Mouse (Mus musculus) spleen, adult 2 months (tissue): ENCODE data around the gene Dnajb1. TPM values are rescaled to one million over a fixed set of nuclear protein-coding genes. Genes with fewer than 3 reads are reported as not detected.
A peak's percentile ranks its signal among the peaks of the same experiment; 100 is the strongest.

Experiments used
- DNase-seq, 2 experiments: peaks; one replicate each; pipeline versions ENCODE4 v3.0.0 to v3.0.0-alpha.2; 2012 to 2021; ENCODE audit warnings: low spot score in 2 of 2, low read depth in 1 of 2
- H3K27ac ChIP-seq: fragments of 200-500 bp; 2 replicates; pipeline ENCODE4 v1.5.1; 2012; ENCODE audit warnings: low read length, inconsistent platforms; ENCODE audit not compliant: insufficient read depth
- H3K27me3 ChIP-seq: fragments of 200-500 bp; 2 replicates; pipeline ENCODE4 v1.6.1; 2012; ENCODE audit warnings: mild to moderate bottlenecking, moderate library complexity, low read length, inconsistent platforms; ENCODE audit not compliant: control insufficient read depth, insufficient read depth
- H3K36me3 ChIP-seq: fragments of 200-500 bp; 2 replicates; pipeline ENCODE4 v1.6.1; 2012; ENCODE audit warnings: mild to moderate bottlenecking, low read length, inconsistent platforms; ENCODE audit not compliant: control insufficient read depth, insufficient read depth
- H3K4me1 ChIP-seq: fragments of 200-500 bp; 2 replicates; pipeline ENCODE4 v1.6.1; 2011; ENCODE audit warnings: inconsistent platforms; ENCODE audit not compliant: control insufficient read depth, insufficient read depth, insufficient read length
- H3K4me3 ChIP-seq: fragments of 200-500 bp; 2 replicates; pipeline ENCODE4 v1.5.1; 2011; ENCODE audit warnings: mild to moderate bottlenecking, inconsistent platforms; ENCODE audit not compliant: insufficient read depth, insufficient read length; ENCODE audit errors: extremely low read depth
- CTCF ChIP-seq: fragments of 200-500 bp; IDR thresholded peaks from 2 replicates; pipeline ENCODE4 v1.5.1; 2011; ENCODE audit warnings: mild to moderate bottlenecking, inconsistent platforms; ENCODE audit not compliant: insufficient read depth, insufficient read length, insufficient replicate concordance; ENCODE audit errors: extremely low read depth
- POLR2A ChIP-seq: fragments of 200-500 bp; IDR thresholded peaks from 2 replicates; pipeline ENCODE4 v1.6.1; 2011; ENCODE audit warnings: low read depth, low read length, inconsistent platforms
- WGBS: fragments of 180-500 bp; shearing (Covaris S2); methylation state at CpG from one replicate; pipeline ENCODE4 v1.1.7; 2018; 5-methylcytosine and 5-hydroxymethylcytosine counted together
- polyA plus RNA-seq: library from polyadenylated mRNA; depleted of rRNA; stranded (reverse); fragments of >200 nt; gene quantifications from 2 replicates; pipeline ENCODE4 v1.2.3, GENCODE M21; 2012

The Dnajb1 gene
- polyA plus RNA-seq, 1 experiment: 24.9 TPM

DNA sequence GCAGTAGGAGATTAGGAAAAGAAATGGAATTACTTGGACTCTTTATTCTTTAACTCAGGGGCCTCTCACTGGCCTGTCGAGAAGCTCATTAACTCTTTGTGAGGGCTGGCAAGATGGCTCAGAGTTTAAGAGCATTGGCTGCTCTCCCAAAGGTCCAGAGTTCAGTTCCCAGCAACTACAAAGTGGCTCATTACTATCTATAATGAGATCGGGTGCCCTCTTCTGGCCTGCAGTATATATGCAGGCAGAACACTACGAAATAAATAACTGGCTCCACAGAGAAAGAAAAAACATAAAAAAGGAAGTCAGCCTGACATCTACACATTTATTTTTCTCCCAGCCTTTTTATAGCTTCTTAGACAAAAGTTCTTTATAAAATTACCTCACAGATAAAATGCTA, 11.6 kb upstream of the Dnajb1 start:
- peak in 1 of 2 experiments; percentile 29 for DNase-seq

DNA sequence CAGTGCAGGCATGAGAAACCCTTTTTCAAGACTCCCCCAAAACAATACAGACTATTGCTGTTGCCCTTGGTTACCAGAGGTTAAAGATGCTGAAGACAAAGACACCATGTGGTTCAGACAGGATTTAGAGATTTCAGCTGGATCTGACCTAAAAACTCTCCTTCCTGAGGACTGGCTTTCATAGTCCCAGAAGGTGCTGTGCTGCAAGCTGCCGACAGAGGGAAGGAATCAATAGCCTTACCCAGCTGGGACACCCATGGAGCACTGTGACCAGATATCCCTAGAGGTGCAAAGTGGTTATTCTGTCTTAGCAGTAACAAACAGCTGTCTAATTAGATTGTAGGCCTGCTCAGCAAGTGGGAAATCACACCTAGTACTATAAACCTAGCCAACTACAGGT, 9.8 kb upstream of the Dnajb1 start:
- no peak overlapping the region for H3K27ac ChIP-seq
- H3K4me3 ChIP-seq: no peak overlapping the region

More for the DNA sequence above, 11.6 kb upstream of the Dnajb1 start:
- H3K27ac ChIP-seq: no peak overlapping the region
- H3K4me1 ChIP-seq: no peaks in the 10 kb centered on the region; the same call in 1 of the 2 replicates
- no peak overlapping the region for H3K4me3 ChIP-seq
- TF ChIP-seq CTCF: no peak
- no peak for TF ChIP-seq POLR2A
- H3K36me3 ChIP-seq: no peaks in the 10 kb centered on the region
- 17% methylated on average over 3 of the region's 3 CpGs for WGBS
- H3K27me3 ChIP-seq: no peaks in the 10 kb centered on the region

DNA sequence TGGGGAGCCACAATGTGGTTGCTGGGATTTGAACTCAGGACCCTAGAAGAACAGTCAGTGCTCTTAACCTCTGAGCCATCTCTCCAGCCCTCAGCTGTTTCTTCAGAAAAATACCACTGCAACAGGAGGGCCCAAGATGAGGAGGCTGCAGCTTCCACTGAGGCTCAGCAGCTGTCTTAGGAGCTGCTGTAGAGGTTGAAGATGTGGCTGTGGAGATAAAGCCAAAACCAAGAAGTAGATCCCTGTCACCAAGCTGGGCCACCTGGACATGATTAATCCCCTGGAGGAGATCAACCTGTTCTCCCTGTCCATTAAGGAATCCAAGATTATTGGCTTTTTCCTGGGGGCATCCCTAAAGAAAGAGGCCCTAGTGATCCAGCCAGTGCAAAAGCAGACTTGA, 8.2 kb upstream of the Dnajb1 start:
- no peak for DNase-seq
- TF ChIP-seq CTCF: no peak
- TF ChIP-seq POLR2A: no peak
- Histone ChIP-seq H3K27me3 (no peaks in the 10 kb centered on the region), H3K4me3 (no peak overlapping the region), H3K4me1 (no peaks in the 10 kb centered on the region), H3K36me3 (no peaks in the 10 kb centered on the region), H3K27ac (peak overlapping the region; percentile 39; the same call in 1 of the 2 replicates)

More for the DNA sequence above, 9.8 kb upstream of the Dnajb1 start:
- Histone ChIP-seq H3K27me3 (no peaks in the 10 kb centered on the region), H3K36me3 (no peaks in the 10 kb centered on the region), H3K4me1 (no peaks in the 10 kb centered on the region)
- TF ChIP-seq POLR2A (no peak), CTCF (no peak)
- DNase-seq: no peak
- 80% methylated on average over 1 of the region's 1 CpGs for WGBS

DNA sequence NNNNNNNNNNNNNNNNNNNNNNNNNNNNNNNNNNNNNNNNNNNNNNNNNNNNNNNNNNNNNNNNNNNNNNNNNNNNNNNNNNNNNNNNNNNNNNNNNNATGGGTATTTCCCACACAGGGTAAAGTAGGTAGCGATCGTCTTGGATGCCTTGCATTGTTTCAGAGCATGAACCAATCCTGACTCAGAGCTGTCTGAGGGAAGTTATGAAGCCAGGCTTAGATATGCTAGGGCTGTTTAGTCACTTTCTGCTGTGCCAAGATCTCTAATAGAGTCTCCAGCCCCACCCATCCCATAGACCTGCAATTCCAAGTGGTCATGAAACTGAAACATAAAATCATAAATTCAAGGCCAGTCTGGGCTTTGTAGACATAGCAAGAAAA, 5.4 kb upstream of the Dnajb1 start:
- H3K27ac ChIP-seq: no peak overlapping the region
- 88% methylated on average over 2 of the region's 2 CpGs for WGBS
- H3K27me3 ChIP-seq: no peaks in the 10 kb centered on the region
- DNase-seq: no peak
- H3K36me3 ChIP-seq: no peaks in the 10 kb centered on the region
- no peaks in the 10 kb centered on the region; the same call in 1 of the 2 replicates for H3K4me1 ChIP-seq
- H3K4me3 ChIP-seq: no peak overlapping the region
- TF ChIP-seq CTCF (no peak), POLR2A (no peak)

GRCm38 (mm10) chr8:83608398-83608829, 421 bp downstream of the Dnajb1 start:
- TF ChIP-seq CTCF (no peak), POLR2A (no peak; the same call in 1 of the 2 replicates)
- Histone ChIP-seq H3K27me3 (no peaks in the 10 kb centered on the region), H3K4me1 (peaks cover 11% of the 10 kb centered on the region; the same call in 1 of the 2 replicates), H3K27ac (peak overlapping the region; percentile 96), H3K36me3 (peaks cover 21% of the 10 kb centered on the region), H3K4me3 (peak overlapping the region; percentile 92)
- DNase-seq: peak in 1 of 2 experiments; percentile 76
- WGBS: under 1% methylated on average over 51 of the region's 51 CpGs

DNA sequence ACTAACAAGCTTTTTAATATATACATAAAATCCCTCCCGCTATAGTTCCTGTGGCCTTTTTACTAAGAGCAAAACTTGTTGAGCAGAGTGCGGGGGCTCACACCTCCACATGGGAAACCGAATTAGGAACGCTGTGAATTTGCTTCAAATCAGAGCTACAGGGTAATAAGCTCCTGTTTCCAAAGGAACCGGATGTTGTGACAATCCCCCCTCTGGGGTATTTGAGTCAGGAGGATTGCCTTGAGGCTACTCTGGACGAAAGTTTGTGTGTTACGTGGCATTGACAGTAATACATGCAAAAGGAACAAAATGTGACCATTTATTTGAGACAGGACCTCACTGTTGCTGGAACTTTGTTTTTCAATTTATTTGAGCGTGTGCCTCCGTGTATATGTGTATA, 1.1 kb downstream of the Dnajb1 start:
- no peak for TF ChIP-seq POLR2A
- no peak for TF ChIP-seq CTCF
- no peak for DNase-seq
- peak overlapping the region; percentile 92 for H3K4me3 ChIP-seq
- peak overlapping the region; percentile 96; the same call in 1 of the 2 replicates for H3K27ac ChIP-seq
- peaks cover 11% of the 10 kb centered on the region; the same call in 1 of the 2 replicates for H3K4me1 ChIP-seq
- H3K27me3 ChIP-seq: no peaks in the 10 kb centered on the region
- WGBS: 5% methylated on average over 9 of the region's 9 CpGs
- peaks cover 23% of the 10 kb centered on the region for H3K36me3 ChIP-seq

DNA sequence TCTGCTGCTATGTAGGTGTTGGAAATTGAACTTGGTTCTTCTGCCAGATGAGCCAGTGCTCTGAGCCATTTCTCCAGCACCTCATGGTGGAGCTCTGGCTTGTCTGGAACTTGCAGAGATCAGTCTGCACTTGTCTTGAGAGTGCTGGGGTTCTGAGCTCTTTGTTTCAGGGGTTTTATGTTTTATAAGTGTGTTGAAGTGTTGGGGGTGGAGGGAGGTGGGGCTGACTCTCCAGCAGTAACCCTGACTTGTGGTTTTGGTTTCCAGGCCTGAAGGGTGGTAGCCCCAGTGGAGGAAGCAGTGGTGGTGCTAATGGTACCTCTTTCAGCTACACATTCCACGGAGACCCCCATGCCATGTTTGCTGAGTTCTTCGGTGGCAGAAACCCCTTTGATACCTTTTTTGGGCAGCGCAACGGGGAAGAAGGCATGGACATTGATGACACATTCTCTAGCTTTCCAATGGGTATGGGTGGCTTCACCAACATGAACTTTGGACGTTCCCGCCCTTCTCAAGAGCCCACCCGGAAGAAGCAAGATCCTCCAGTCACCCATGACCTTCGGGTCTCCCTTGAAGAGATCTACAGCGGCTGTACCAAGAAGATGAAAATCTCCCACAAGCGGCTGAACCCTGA, 1.7 kb downstream of the Dnajb1 start:
- H3K27ac ChIP-seq: no peak overlapping the region
- peaks cover 11% of the 10 kb centered on the region; the same call in 1 of the 2 replicates for H3K4me1 ChIP-seq
- peaks cover 23% of the 10 kb centered on the region for H3K36me3 ChIP-seq
- TF ChIP-seq POLR2A: no peak
- TF ChIP-seq CTCF: no peak
- no peak for DNase-seq
- 0 out of 2 replicates have a peak overlapping the region, but pooled peaks have one; percentile 92 for H3K4me3 ChIP-seq
- WGBS: 68% methylated on average over 10 of the region's 10 CpGs
- H3K27me3 ChIP-seq: no peaks in the 10 kb centered on the region
